Mouse (Mus musculus) layer of hippocampus, adult 11-12 months (tissue): ENCODE measurements around the gene Flii.

Source experiments
- DNase-seq: peaks from one replicate; pipeline ENCODE4 v3.0.0; 2022; ENCODE audit warnings: low spot score

The Flii gene

DNA sequence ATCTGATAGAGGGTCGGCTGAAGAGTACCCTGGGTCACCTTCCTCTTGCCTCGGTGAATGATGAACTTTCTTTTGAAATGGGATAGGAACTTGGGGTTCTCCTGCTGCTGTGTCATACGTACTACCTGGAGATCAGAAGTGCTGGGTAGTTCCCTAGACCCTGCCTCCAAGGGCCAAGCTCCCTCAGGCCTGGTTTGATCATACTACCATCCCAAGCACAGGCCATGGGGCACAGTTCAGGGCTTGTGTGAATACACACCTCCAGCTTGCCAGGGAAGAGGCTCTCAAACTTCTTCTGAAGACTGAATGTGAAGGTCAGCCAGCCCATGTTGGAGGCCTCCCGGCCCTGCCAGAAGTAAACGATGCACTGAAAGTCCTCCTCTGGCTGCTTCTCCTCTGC is 11.2 kb downstream of the Flii start:
- DNase-seq: no peak

DNA sequence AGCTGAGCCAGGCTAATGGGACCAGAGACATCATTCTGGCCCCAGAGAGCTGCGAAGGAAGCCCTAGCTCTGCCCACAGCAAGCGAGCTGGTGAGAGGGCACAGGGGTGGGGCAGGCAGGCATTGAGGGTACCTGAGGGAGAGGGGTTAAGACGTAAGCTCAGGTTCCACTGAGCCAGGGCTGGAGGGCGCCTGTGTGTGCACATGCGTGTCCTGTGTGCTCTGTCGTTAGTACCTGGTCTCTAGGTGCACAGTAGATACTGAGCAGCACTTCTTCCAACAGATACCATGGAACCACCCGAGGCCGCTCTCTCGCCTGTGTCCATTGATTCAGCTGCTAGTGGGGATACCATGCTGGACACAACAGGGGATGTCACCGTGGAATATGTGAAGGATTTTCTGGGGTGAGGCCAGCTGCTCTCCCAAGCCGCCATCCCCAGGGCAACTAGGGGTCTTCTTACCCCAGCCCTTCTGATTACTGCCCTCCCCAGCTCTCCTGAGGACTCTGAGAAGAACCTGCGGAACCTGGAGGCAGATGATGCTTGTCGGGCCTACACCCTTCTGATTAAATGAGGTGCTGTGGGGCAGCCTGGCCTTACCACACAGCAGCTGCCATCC is 14.3 kb downstream of the Flii start:
- DNase-seq: no peak

DNA sequence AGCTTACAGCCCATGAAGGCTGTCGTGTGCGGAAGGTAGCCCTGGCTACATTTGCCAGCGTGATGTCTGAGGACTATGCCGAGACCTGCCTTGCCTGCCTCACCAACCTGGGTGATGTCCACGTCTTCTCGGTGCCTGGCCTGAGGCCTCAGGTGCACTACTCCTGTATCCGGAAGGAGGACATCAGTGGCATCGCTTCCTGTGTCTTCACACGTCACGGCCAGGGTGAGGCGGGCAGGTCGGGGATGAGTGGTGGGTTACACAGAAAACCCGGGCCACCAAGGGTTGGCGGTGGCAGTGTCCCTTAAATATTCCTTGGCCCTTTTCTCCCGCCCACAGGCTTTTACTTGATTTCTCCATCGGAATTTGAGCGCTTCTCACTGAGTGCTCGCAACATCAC is 15.0 kb downstream of the Flii start:
- no peak for DNase-seq

DNA sequence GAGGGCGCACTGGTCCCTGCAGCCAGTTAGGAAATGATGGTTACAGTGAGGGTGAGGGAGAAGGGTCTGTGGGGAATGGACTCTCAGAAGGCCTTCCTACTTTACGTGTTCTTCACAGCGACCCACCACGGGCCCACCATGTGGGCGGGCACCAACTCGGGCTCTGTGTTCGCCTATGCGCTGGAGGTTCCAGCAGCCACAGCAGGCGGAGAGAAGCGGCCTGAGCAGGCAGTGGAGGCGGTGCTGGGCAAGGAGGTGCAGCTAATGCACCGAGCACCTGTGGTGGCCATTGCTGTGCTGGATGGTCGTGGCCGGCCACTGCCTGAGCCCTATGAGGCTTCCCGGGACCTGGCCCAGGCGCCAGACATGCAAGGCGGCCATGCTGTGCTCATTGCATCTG is 15.8 kb downstream of the Flii start:
- DNase-seq: no peak

DNA sequence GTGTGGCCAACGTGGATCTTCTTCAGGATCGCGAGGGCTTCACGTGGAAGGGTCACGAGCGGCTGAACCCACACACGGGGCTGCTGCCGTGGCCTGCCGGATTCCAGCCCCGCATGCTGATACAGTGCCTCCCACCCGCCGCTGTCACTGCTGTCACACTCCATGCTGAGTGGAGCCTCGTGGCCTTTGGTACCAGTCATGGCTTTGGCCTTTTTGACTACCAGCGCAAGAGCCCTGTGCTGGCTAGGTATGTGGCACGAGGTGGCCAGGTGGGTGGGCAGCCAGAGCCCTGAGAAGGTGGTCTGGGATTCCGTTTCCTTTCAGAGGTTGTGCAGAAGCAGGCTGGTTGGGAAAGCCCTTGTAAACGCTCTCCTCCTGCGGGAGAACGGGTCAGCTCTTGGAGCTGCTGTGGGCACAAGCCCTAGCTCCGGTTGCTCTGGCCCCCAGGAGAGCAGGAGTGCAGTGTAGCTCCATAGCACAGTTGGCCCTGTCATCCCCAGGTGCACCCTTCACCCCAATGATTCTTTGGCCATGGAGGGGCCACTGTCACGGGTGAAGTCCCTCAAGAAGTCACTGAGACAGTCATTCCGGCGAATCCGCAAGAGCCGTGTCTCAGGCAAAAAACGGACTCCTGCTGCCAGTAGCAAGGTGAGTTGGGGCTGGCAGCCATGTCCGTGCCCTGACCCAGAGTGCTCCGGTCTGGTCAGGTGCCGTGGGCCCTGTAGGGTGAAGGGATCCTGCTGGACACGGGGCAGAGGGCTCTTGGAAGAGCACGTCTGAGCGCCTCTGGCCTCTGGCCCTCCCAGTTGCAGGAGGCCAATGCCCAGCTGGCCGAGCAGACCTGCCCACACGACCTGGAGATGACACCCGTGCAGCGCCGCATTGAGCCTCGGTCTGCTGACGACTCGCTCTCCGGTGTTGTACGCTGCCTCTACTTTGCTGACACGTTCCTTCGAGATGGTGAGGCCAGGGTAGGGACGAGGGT is 17.3 kb downstream of the Flii start:
- no peak for DNase-seq

DNA sequence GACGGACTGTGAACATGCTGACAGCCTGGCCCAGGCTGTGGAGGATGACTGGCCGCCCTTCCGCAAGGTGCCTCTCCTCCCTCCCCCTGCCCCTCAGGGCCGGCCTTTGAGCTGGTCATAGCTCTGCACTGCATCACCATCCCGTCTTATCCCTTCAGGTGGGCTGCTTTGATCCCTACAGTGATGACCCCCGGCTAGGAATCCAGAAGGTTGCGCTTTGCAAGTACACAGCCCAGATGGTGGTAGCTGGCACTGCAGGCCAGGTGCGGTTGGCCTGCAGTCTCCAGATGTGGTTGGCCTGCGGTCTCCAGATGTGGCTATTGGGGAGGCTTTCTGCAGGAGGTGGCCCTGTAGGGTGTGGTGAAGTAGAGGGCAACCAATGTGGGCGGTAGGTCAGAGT is 18.4 kb downstream of the Flii start:
- no peak for DNase-seq

DNA sequence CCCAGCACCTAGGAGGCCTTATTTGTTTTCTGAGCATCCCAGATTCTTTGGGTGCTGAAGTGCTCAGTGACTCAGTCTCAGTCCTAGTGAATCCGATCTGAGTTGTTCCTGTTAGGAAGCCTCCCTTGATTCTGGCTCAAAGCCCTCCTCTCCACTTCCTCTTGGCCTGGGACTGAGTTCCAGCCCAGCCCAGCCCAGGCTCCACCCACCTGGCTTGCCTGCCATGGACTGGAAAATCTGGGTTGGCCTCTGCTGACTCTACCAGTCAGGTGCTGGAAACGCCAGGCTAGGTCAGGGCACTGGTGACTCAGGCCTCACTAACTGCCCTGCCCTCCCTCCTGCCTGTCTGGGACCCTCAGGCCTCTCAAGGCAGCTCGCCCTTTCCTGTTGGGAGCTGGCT is 19.4 kb downstream of the Flii start:
- DNase-seq: peak; percentile 51

DNA sequence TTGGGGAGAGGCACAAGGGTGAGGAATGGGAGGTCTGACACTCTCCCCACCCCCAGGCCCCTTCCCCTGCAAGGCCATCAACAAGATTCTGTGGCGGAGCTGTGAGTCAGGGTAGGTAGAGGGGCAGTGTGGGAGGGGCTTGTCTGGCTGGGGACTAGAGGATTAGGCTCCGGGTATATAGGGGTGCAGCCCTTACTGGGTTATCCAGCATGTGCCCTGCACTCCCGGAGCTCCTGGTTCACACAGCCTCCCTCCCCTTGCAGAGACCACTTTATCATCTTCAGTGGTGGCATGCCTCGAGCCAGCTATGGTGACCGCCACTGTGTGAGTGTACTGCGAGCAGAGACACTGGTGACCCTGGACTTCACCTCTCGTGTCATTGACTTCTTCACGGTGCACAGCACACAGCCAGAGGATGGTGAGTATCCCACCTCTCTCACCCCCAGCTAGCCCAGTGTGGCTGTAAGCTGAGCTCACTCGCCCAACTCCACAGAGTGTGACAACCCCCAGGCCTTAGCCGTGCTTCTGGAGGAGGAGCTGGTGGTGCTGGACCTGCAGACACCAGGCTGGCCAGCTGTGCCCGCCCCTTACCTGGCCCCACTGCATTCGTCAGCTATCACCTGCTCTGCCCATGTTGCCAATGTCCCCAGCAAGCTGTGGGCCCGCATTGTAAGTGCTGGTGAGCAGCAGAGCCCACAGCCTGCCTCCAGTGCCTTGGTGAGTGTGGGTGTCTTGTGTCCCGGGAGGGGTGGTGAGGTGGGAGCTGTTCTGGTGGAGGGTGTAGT is 20.2 kb downstream of the Flii start:
- peak; percentile 9 for DNase-seq

DNA sequence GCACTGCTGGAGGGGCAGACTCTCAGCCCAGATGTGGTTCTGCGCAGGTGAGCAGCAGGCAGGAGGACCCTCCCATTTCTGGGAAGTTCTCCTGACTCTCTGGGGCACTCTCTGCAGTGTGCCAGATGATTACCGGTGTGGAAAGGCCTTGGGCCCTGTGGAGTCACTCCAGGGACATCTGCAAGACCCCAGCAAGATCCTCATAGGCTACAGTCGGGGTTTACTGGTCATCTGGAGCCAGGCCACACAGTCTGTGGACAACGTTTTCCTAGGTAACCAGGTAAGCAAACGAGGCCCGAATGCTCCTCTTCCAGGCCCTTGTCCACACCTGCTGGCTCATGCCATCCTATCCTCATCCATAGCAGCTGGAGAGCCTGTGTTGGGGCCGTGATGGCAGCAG is 21.0 kb downstream of the Flii start:
- peak; percentile 3 for DNase-seq

DNA sequence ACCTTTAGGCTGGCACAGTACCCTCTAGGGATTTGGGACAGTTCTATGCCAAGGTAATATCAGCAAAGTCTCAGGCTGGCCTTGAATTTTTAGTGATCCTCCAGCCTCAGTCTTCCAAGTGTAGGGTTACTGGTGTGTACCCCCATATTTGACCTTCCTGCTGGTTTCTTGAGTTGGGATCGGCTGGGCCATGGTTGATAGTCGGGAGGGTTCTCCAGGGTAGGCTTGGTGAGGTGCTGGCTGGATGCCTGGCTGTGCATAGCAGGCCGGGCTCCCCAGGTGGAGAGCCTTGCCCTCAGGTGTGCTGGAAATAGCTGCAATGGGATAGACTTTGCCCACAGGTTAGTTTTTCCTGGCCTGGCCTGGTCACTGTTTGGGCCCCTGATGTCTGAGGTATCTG is 21.8 kb downstream of the Flii start:
- DNase-seq: peak; percentile 9

DNA sequence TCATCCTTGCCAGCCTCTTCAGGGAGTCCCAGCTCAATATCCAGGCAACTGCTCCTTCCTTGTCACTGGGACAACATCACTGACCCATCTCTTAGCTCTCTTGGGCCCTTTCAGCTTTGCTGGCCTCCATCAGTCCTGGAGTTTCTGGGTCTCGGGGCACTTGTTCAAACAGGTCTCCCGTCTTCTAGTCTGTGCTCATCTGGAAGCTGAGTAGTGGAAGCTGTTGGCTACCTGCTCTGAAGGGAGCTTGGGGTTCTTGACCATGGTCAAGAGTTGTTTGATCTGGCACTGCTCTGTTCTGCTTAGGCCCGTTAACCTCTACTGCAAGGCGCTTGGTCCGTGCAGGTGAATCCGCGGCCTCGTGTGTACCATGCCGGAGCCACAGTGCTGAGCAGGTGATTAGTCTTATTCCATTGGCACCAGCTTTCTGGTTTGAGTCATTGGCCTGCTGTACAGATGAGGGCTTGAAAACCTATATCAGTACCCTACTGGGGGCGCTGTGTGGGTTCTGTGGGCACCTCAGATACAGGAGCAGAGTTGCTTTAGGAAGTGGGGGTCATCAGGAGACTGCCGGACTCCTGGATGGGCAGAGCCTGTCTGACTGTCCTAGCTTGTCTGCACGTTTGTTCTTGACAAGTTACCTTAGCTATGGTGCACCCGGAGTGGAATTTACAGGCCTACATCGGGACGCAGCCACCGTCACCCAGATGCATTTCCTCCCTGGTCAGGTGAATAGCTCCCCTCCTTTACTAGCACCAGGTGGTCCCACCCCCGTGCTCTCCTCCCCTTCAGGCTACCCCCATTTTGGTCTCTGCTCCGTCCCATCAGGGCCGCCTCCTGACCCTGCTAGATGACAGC is 22.8 kb downstream of the Flii start:
- DNase-seq: peak; percentile 9

DNA sequence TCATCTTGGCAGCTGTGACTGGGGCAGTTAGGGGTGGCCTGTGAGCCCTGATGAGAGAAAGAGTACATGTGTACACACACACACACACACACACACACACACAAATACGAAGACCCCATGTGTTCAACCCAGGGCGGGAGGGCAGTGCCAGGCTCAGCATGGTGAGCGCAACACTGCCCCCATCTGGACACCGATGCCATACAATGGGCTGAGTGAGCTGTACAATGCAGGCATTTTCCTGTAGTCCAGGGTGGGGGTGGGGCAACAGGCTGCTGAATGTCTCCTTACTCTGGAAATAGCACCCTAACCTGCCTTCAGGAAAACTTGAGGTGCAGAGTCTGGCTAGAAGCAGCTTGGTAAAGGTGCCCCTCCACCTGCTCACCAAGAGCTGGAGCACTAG is 23.9 kb downstream of the Flii start:
- DNase-seq: peak; percentile 82

DNA sequence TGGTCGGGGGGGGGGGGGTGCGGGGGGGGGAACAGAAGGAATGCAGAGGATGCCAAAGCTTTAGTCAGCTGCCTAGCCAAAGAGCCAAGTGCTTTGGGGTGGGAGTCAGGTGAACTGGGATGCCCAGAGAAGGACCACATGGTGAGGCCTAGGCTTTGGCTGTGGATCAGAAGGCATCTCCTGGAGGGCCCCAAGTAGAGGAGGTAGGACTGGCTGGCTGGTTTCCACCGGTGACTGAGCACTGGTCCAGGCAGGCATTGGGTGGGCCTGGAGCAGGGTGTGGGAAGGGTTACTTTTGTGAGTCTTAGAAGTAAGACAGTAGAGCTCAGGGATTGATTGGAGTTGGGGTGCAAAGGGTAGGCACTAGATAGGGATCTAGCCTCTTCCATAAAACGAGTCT is 25.5 kb downstream of the Flii start:
- peak; percentile 3 for DNase-seq

DNA sequence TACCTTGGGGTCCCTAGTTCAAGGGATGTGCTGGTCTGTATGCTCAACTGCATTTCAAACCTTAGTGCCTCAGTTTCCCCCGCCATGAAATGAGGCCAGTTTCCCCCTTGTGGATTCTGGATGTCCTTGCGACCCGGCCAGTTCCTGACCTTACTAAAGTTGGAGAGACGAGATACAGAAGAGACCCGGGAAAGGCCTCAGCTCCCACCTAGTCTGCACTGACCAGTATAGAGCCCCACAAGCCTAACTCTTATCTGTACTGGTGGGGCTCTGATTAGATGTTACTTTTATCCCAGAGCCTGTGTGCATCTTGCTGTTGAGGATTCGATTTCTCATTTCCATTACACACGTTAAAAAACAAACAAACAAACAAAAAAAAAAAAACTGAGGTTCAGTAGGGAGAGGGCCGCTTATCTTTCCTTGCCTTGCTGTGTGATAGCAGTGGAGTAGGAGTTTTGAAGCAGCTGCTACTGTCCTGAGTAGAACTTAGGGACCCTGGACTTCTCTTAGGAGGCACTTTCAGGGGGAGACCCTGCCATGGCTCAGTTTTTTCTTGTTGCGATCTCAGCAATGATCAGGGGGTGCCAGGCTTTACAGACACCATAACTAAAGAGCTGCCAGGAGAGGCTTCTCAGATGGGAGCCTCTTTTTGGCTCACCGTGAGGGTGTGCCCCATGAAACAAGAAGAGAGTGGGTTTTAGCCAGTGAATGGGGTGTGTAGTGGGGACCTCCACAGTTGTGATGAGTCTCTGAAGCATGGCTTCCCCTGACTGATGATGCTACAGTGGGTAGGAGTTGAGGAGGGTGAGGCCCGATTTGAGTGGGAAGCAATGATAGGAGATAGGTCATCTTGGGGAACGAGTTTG is 26.5 kb downstream of the Flii start:
- no peak for DNase-seq

DNA sequence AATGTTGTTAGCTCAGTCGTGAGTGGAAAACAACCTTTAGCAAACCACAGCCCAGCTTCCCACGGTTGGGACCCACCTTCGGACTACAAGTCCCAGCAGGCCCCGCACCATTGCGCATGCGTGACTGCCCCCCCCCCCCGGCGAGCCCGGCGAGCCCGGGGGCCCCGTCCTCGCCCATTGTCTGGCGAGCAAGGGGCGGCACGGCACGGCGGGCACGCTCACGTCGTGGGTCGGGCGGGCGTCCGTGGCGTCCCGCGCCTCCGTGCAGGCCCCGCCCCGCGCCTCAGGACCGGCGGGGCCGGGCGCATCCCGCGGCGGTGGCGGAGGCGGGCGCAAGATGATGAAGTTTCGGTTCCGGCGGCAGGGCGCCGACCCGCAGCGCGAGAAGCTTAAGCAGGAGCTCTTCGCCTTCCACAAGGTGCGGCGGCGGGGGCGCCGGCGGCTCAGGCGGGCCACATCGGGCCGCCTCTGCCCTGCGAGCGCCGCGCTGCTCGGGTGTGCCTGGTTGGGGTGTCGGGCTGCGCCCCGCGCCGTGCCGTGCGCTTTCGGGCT is 27.5 kb downstream of the Flii start, which contains the start of gene Llgl1:
Llgl1 (plus strand) TSS at position 200 of the 552 bp plus-strand sequence.
- DNase-seq: peak; percentile 83

DNA sequence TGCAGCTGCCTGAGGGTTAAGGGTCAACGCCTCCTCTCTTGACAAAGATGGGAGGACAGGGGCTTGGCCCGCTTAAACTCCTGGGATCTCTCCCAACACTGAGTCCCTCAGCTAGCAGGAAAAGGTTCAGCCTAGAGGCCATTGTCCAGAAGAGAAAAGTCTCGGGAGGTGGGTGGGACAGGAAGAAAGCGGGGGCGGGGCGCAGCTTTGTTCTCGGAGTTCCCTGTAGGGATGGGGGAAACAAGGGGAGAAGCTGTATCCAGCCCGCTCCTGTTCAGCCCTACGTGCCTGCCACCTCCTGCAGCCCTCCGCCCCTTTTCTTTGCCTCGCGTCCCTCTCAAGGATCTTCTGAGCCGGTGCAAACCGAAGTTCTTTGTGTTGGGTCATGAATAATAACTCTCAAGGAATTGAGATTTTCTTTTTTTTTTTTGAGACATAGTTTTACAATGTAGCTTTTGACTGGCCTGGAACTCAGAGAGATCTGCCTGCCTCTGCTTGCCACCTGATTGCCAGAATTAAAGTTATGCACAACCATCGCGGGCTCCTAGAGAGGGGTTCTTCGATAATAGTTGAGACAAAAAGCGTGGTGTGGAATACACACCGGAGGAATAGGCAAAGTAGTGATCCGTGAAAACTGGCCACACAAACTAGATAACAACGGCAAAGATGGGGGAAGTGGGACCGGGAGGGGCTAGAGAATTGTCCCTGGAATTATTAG is 28.1 kb downstream of the Flii start:
- DNase-seq: peak; percentile 39

DNA sequence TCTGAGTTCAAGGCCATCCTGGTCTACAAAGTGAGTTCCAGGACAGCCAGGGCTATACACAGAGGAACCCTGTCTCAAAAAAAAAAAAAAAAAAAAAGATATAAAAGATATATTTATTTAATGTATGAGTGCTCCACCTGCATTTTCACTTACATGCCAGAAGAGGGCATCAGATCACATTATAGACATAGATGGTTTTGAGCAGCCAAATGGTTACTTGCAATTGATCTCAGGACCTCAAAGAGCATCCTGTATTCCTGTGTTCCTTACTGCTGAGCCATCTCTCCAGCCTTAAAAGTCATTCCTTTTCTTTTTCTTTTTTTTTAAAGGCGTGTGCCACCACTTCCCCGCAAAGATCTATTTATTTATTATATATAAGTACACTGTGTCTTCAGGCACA is 29.5 kb downstream of the Flii start:
- no peak for DNase-seq

DNA sequence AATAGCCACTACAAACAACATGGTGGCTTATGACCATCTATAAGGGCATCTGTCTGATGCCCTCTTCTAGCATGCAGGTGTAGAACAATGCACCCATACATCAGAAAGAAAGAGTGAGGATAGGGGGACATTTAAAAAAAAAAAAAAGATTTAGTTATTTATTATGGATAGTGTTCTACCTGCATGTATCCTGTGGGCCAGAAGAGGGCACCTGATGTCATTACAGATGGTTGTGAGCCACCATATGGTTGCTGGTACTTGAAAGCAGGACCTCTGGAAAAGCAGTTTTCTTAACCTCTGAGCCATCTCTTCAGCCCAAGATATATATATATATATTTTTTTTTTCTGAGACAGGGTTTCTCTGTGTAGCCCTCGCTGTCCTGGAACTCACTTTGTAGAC is 30.9 kb downstream of the Flii start:
- no peak for DNase-seq
